Mouse (Mus musculus) C2C12 (cell line): ENCODE results near the gene Ano6.

Experiments used
- CTCF ChIP-seq: IDR thresholded peaks from one replicate; pipeline ENCODE4 v1.5.1; 2011; ENCODE audit not compliant: control insufficient read depth, insufficient read depth, insufficient read length
- MAX ChIP-seq: IDR thresholded peaks from one replicate; pipeline ENCODE4 v1.6.1; 2011; ENCODE audit warnings: mild to moderate bottlenecking, control low read depth
- MYOD1 ChIP-seq: IDR thresholded peaks from one replicate; pipeline ENCODE4 v1.6.1; 2011; ENCODE audit warnings: low read depth; ENCODE audit not compliant: control insufficient read depth, insufficient read length
- USF1 ChIP-seq: IDR thresholded peaks from one replicate; pipeline ENCODE4 v1.6.1; 2011; ENCODE audit warnings: low read depth, mild to moderate bottlenecking, control low read depth, moderate library complexity

DNA sequence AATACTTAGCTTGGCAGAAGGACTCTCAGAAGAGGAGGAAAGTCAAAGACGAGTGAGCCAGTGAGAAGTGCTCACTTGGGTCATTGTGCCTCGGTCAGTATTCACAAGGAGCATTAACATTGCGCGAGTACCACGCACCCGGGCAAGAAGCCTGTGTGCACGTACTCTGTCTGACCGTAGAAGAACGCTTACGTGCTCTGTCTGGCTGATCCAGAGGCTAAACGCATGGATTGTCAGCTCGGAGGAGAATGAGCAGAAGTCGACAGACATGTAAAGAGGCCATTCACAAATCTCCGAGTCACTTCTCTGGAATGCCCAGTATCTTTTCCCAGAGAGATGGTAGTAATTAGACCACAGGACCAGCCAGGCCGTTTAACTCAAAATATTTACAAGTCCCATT, 81.0 kb downstream of the Ano6 start:
- TF ChIP-seq CTCF (no peak), MAX (no peak), USF1 (no peak), MYOD1 (no peak)
